Mouse (Mus musculus) myocyte (in vitro differentiated cells): ENCODE measurements around the gene Pdzd8.

Source experiments
- E2F4 ChIP-seq: IDR thresholded peaks from one replicate; pipeline ENCODE4 v1.6.1; 2011; ENCODE audit warnings: mild to moderate bottlenecking, control low read depth, moderate library complexity; ENCODE audit not compliant: insufficient read depth
- MAX ChIP-seq: IDR thresholded peaks from one replicate; pipeline ENCODE4 v1.6.1; 2011; ENCODE audit warnings: low read depth, mild to moderate bottlenecking, control low read depth
- MYOD1 ChIP-seq, 3 experiments: IDR thresholded peaks; one replicate each; pipeline ENCODE4 v1.6.1; 2011; ENCODE audit warnings: control low read depth in 2 of 3, low read depth in 2 of 3, mild to moderate bottlenecking in 2 of 3, moderate library complexity in 1 of 3; ENCODE audit not compliant: insufficient read length in 2 of 3, control insufficient read depth in 1 of 3
- MYOG ChIP-seq, 3 experiments: IDR thresholded peaks; one replicate each; pipeline ENCODE4 v1.6.1; 2011; ENCODE audit warnings: control low read depth in 2 of 3, low read depth in 2 of 3, mild to moderate bottlenecking in 2 of 3; ENCODE audit not compliant: insufficient read length in 2 of 3, control insufficient read depth in 1 of 3, insufficient read depth in 1 of 3
- POLR2A ChIP-seq: IDR thresholded peaks from one replicate; pipeline ENCODE4 v1.6.1; 2011; ENCODE audit warnings: low read depth, mild to moderate bottlenecking, control low read depth, moderate library complexity; ENCODE audit not compliant: insufficient read length
- POLR2AphosphoS2 ChIP-seq: IDR thresholded peaks from one replicate; pipeline ENCODE4 v1.6.1; 2011; ENCODE audit warnings: low read depth, control low read depth; ENCODE audit not compliant: insufficient read length
- SRF ChIP-seq: IDR thresholded peaks from one replicate; pipeline ENCODE4 v1.6.1; 2011; ENCODE audit warnings: low read depth; ENCODE audit not compliant: control insufficient read depth, insufficient read length
- TCF12 ChIP-seq: IDR thresholded peaks from one replicate; pipeline ENCODE4 v1.6.1; 2011; ENCODE audit warnings: mild to moderate bottlenecking, control low read depth; ENCODE audit not compliant: poor library complexity, insufficient read depth, severe bottlenecking
- TCF3 ChIP-seq: IDR thresholded peaks from one replicate; pipeline ENCODE4 v1.6.1; 2011; ENCODE audit warnings: low read depth, control low read depth; ENCODE audit not compliant: insufficient read length

- no peak for TF ChIP-seq E2F4
- TF ChIP-seq TCF12 = no peak
- no peak for TF ChIP-seq POLR2A
- no peak for TF ChIP-seq MYOD1 (IDR thresholded peaks at IDR 0.05; ENCODE audit: control insufficient read depth in 1 of 3, insufficient read length in 2 of 3, low read depth in 2 of 3)
- no peak for TF ChIP-seq MAX
- no peak for TF ChIP-seq SRF
- TF ChIP-seq POLR2AphosphoS2 = no peak
- no peak for TF ChIP-seq TCF3
- no peak for TF ChIP-seq MYOG (IDR thresholded peaks at IDR 0.05; ENCODE audit: control insufficient read depth in 1 of 3, insufficient read depth in 1 of 3, insufficient read length in 2 of 3, low read depth in 2 of 3)
Measured at GRCm38 (mm10) chr19:59321990-59322389, 23.6 kb downstream of the Pdzd8 start, which contains the start of gene Rps12-ps3.
